Mouse (Mus musculus) activated CD4-positive, CD25-positive, alpha-beta regulatory T cell, adult 4 months (primary cell): ENCODE measurements around the gene Meig1. TPM values are rescaled to one million over a fixed set of nuclear protein-coding genes. Genes with fewer than 3 reads are reported as not detected.

ENCODE experiments used
- polyA plus RNA-seq, 2 experiments: library from polyadenylated mRNA; unstranded; fragments of 100-300 nt; shearing (Covaris generic); gene quantifications; one replicate each; pipeline ENCODE4 v1.2.1; 2017

Meig1 gene
- polyA plus RNA-seq, 2 experiments from 2014 or later = not detected

Other genes starting within 250 kb of the Meig1 start
- gene Nmt2, start 138.4 kb downstream of the Meig1 start, polyA plus RNA-seq = 10 to 100 TPM; 41.8 to 53.2 TPM
- 10 to 100 TPM; 19.0 to 21.7 TPM for gene Rpp38, start 90.0 kb downstream of the Meig1 start, polyA plus RNA-seq
- not detected for gene Acbd7, start 86.5 kb downstream of the Meig1 start, polyA plus RNA-seq
- not detected for gene Olah, start 25.4 kb downstream of the Meig1 start, polyA plus RNA-seq
- gene Dclre1c, start 1.5 kb upstream of the Meig1 start, polyA plus RNA-seq = 10 to 100 TPM; 15.8 to 18.1 TPM
- 1 to 10 TPM in 1 of 2 experiments, under 1 TPM in 1; 0.69 to 1.5 TPM for gene Suv39h2, start 52.4 kb upstream of the Meig1 start, polyA plus RNA-seq
- gene Gm45902, start 90.1 kb upstream of the Meig1 start, polyA plus RNA-seq = 1 to 10 TPM; 2.0 to 4.1 TPM
- gene Hspa14, start 90.2 kb upstream of the Meig1 start, polyA plus RNA-seq = 10 to 100 TPM; 86.6 to 90.1 TPM
- under 1 TPM; 0.25 to 0.44 TPM for gene Cdnf, start 90.4 kb upstream of the Meig1 start, polyA plus RNA-seq
- 100 to 1,000 TPM; 231 to 265 TPM for gene Fam107b, start 147.8 kb upstream of the Meig1 start, polyA plus RNA-seq